Mouse (Mus musculus): ENCODE results near the gene 1600012H06Rik.
"Not testable (repeated sequence)": the region's sequence is repeated elsewhere in the genome, so short reads cannot be mapped to it uniquely, and the experiment has no call there.

GRCm38 (mm10) chr17:14993139-14993832 is 50.3 kb downstream of the 1600012H06Rik start:
- TF ChIP-seq CTCF (conservative IDR thresholded peaks at IDR 0.05; ENCODE audit: insufficient read depth, insufficient read length, low read depth, low read length); POLR2A (IDR thresholded peaks at IDR 0.05; ENCODE audit: low read depth, low read length): not testable (repeated sequence)
